Mouse (Mus musculus): ENCODE data around the gene Etl4. TPM values are rescaled to one million over a fixed set of nuclear protein-coding genes. Genes with fewer than 3 reads are reported as not detected.
"Not testable (repeated sequence)": the region's sequence is repeated elsewhere in the genome, so short reads cannot be mapped to it uniquely, and the experiment has no call there.

The Etl4 gene
- total RNA-seq, 2 experiments from 2014 or later = 59.9 to 60.0 TPM

GRCm38 (mm10) chr2:20293336-20293735 lies 383.8 kb downstream of the Etl4 start:
- DNase-seq (ENCODE audit: low spot score in 2 of 2) = peak; percentile 17 to 36

GRCm38 (mm10) chr2:20294596-20294995 lies 385.0 kb downstream of the Etl4 start:
- DNase-seq (ENCODE audit: low spot score in 2 of 2) = no peak

GRCm38 (mm10) chr2:20302517-20302916 lies 392.9 kb downstream of the Etl4 start:
- DNase-seq (ENCODE audit: low spot score in 2 of 2) = no peak

- no peak for DNase-seq (ENCODE audit: low spot score in 2 of 2)
These were observed 415.4 kb downstream of the Etl4 start for GRCm38 (mm10) chr2:20324954-20325353.

GRCm38 (mm10) chr2:20336176-20336575 lies 426.6 kb downstream of the Etl4 start:
- no peak for DNase-seq (ENCODE audit: low spot score in 2 of 2)

- no peak for DNase-seq (ENCODE audit: low spot score in 2 of 2)
These were observed 429.6 kb downstream of the Etl4 start for GRCm38 (mm10) chr2:20339016-20339734.

GRCm38 (mm10) chr2:20339919-20340318 lies 430.3 kb downstream of the Etl4 start:
- no peak for DNase-seq (ENCODE audit: low spot score in 2 of 2)

GRCm38 (mm10) chr2:20346873-20347272 lies 437.3 kb downstream of the Etl4 start:
- DNase-seq (ENCODE audit: low spot score in 2 of 2) = no peak

GRCm38 (mm10) chr2:20349268-20349667 lies 439.7 kb downstream of the Etl4 start:
- DNase-seq (ENCODE audit: low spot score in 2 of 2) = no peak

GRCm38 (mm10) chr2:20352796-20353195 lies 443.2 kb downstream of the Etl4 start:
- no peak for DNase-seq (ENCODE audit: low spot score in 2 of 2)

- DNase-seq (ENCODE audit: low spot score in 2 of 2) = no peak
These were observed 467.4 kb downstream of the Etl4 start for GRCm38 (mm10) chr2:20377026-20377425.

- DNase-seq (ENCODE audit: low spot score in 2 of 2) = not testable (repeated sequence)
These were observed 471.3 kb downstream of the Etl4 start for GRCm38 (mm10) chr2:20380874-20381273.

GRCm38 (mm10) chr2:20394083-20394482 lies 484.5 kb downstream of the Etl4 start:
- no peak for DNase-seq (ENCODE audit: low spot score in 2 of 2)

GRCm38 (mm10) chr2:20396978-20397377 lies 487.4 kb downstream of the Etl4 start:
- no peak for DNase-seq (ENCODE audit: low spot score in 2 of 2)

GRCm38 (mm10) chr2:20400556-20400955 lies 491.0 kb downstream of the Etl4 start:
- no peak for DNase-seq (ENCODE audit: low spot score in 2 of 2)

- DNase-seq (ENCODE audit: low spot score in 2 of 2) = no peak
These were observed 494.8 kb downstream of the Etl4 start for GRCm38 (mm10) chr2:20404395-20404794.

GRCm38 (mm10) chr2:20407101-20407500 lies 497.5 kb downstream of the Etl4 start:
- DNase-seq (ENCODE audit: low spot score in 2 of 2) = no peak

GRCm38 (mm10) chr2:20414856-20415255 lies 505.3 kb downstream of the Etl4 start:
- DNase-seq (ENCODE audit: low spot score in 2 of 2) = no peak

GRCm38 (mm10) chr2:20416934-20417614 lies 507.5 kb downstream of the Etl4 start:
- no peak for DNase-seq (ENCODE audit: low spot score in 2 of 2)

- DNase-seq (ENCODE audit: low spot score in 2 of 2) = no peak
These were observed 508.4 kb downstream of the Etl4 start for GRCm38 (mm10) chr2:20417998-20418397.

- peak; percentile 16 to 29 for DNase-seq (ENCODE audit: low spot score in 2 of 2)
These were observed 510.4 kb downstream of the Etl4 start for GRCm38 (mm10) chr2:20419975-20420374.

- no peak for DNase-seq (ENCODE audit: low spot score in 2 of 2)
These were observed 512.7 kb downstream of the Etl4 start for GRCm38 (mm10) chr2:20422275-20422674.

- no peak for DNase-seq (ENCODE audit: low spot score in 2 of 2)
These were observed 524.1 kb downstream of the Etl4 start for GRCm38 (mm10) chr2:20433656-20434055.

Measured in layer of hippocampus, postnatal 10 days (tissue).